Mouse (Mus musculus) hindbrain, embryonic 10.5 days (tissue): ENCODE results near the gene Zfp93. TPM values are rescaled to one million over a fixed set of nuclear protein-coding genes. Genes with fewer than 3 reads are reported as not detected.
A peak's percentile ranks its signal among the peaks of the same experiment; 100 is the strongest.

Experiments
- DNase-seq: peaks from one replicate; pipeline ENCODE4 v3.0.0-alpha.2; 2017; ENCODE audit warnings: low spot score
- H3K27ac ChIP-seq: fragments of 300-500 bp; sonication (generic); 2 replicates; pipeline ENCODE4 v1.5.1; 2016; ENCODE audit warnings: mild to moderate bottlenecking, moderate library complexity
- H3K27me3 ChIP-seq: fragments of 300-500 bp; sonication (generic); 2 replicates; pipeline ENCODE4 v1.6.1; 2016; ENCODE audit warnings: mild to moderate bottlenecking; ENCODE audit not compliant: poor library complexity, insufficient read depth, severe bottlenecking
- H3K36me3 ChIP-seq: fragments of 300-500 bp; sonication (generic); 2 replicates; pipeline ENCODE4 v1.6.1; 2016; ENCODE audit warnings: mild to moderate bottlenecking, moderate library complexity
- H3K4me1 ChIP-seq: fragments of 300-500 bp; sonication (generic); replicated peaks from 2 replicates; pipeline ENCODE4 v1.6.1; 2016; ENCODE audit warnings: mild to moderate bottlenecking
- H3K4me3 ChIP-seq: fragments of 300-500 bp; sonication (generic); 2 replicates; pipeline ENCODE4 v1.5.1; 2016; ENCODE audit warnings: mild to moderate bottlenecking, moderate library complexity
- H3K9me3 ChIP-seq: fragments of 300-500 bp; sonication (generic); 2 replicates; pipeline ENCODE4 v1.6.1; 2016; ENCODE audit warnings: mild to moderate bottlenecking, moderate library complexity
- WGBS: fragments of 180-500 bp; shearing (Covaris S2); methylation state at CpG from one replicate; pipeline ENCODE4 v1.1.7; 2016; 5-methylcytosine and 5-hydroxymethylcytosine counted together
- polyA plus RNA-seq: library from polyadenylated mRNA; unstranded; fragments of >200 nt; fragmentation: Nextera tagmentation; extraction: Ambion mirVana; gene quantifications from 2 replicates; pipeline ENCODE4 v1.2.1, GENCODE M21; 2016

Gene Zfp93
- polyA plus RNA-seq, 1 experiment from 2014 or later = 6.0 TPM

DNA sequence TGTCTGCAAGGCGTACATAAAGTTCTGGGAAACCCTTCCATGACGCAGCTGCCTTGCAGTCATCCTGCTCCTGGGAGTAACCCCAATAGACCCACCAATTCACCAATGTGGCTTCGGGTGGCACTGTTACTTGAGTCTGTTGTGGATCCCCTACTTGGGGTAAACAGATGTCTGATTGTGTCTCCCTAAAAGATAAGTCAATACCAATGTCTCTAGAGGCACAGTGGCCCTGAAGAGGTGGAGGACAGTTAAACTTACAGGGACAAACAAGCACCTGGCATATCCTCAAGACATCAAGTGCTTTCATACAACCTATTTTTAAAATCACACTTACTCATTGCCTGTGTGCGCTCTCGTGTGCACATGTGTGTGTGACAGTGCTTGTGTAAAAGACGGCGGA lies 25.2 kb downstream of the Zfp93 start:
- WGBS = 94% methylated on average over 7 of the region's 7 CpGs
- H3K36me3 ChIP-seq = peaks cover 75% of the 10 kb centered on the region

DNA sequence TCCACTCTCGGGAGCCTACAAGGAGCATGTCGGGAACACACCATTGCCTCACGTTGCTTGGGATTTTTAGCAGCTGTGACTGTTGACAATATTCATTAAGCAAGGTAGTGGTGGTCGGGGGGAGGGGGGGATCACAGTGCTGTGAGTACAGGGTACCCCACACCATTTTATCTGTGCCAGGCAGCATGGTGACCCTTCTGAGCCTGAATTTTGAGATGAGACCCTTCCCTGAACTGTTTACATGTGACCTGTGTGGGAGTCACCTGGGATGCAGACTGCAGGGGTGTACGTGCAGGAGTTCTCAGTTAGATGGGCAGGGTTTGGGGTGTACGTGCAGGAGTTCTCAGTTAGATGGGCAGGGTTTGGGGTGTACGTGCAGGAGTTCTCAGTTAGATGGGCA lies 26.2 kb downstream of the Zfp93 start:
- Histone ChIP-seq H3K9me3 (peaks cover 11% of the 10 kb centered on the region; the same call in 1 of the 2 replicates), H3K27ac (no peak overlapping the region), H3K27me3 (no peaks in the 10 kb centered on the region), H3K4me1 (peaks cover 25% of the 10 kb centered on the region), H3K4me3 (no peak overlapping the region), H3K36me3 (peaks cover 65% of the 10 kb centered on the region)
- 95% methylated on average over 7 of the region's 7 CpGs for WGBS
- no peak for DNase-seq

More for the DNA sequence above, 25.2 kb downstream of the Zfp93 start:
- Histone ChIP-seq H3K4me3 (no peak overlapping the region), H3K4me1 (peaks cover 17% of the 10 kb centered on the region), H3K27me3 (no peaks in the 10 kb centered on the region), H3K9me3 (peaks cover 16% of the 10 kb centered on the region; the same call in 1 of the 2 replicates), H3K27ac (no peak overlapping the region)
- no peak for DNase-seq

DNA sequence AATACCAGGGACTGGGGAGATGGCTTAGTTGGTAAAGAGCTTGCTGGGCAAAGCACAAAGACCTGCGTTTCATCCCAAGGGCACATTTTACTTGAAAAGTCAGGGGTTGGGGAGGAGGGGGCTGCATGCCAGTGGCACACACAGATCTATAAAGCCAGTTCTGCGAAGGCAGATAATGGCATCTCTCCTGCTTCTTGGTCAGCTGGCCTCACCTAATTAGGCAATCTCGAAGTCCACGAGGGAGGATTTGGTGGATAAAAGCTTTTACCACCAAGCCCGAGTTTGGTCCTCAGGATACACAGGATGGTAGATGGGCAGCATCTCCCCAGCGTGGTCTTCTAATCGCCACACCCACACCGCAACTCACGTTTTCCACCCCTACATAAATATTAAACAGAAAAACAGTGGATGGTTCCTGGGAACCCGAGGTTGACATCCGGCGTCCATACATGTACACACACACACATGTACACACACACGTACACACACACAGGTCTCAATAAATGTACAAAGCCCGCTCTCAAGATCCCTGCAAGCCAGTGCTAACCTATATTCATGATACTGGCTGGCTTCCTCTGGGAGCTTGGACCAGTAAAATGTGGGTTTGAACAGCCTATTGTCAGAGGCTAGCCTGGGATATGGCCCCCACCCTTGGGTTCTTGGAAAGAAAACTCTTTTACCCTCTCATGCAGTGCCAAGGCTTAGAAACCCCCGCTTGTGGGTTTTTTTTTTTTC lies 27.3 kb downstream of the Zfp93 start:
- peaks cover 64% of the 10 kb centered on the region for H3K36me3 ChIP-seq
- no peak for DNase-seq
- peak overlapping the region; percentile 82 for H3K4me3 ChIP-seq
- 0 out of 2 replicates have a peak, but pooled peaks cover 5% of the 10 kb centered on the region for H3K9me3 ChIP-seq
- WGBS = 91% methylated on average over 15 of the region's 15 CpGs
- peaks cover 25% of the 10 kb centered on the region for H3K4me1 ChIP-seq
- H3K27ac ChIP-seq = no peak overlapping the region
- H3K27me3 ChIP-seq = no peaks in the 10 kb centered on the region

DNA sequence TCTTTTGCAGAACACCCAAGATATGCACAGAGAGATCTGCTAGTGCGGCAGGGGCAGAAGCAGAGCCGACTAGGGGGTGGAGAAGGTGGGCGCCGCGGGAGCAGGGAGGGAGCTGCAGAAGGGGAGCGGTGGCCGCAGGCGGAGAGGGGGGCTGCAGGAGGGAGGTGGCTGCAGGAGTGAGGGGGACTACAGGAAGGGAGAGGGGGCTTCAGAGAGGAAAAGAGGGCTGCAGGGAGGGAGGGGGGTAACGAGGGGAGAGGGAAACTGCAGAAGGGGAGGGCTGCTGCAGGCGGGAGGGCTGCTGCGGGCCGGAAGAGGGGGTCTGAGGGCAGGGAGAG lies 28.4 kb downstream of the Zfp93 start:
- Histone ChIP-seq H3K4me3 (peak overlapping the region; percentile 82), H3K9me3 (0 out of 2 replicates have a peak, but pooled peaks cover 5% of the 10 kb centered on the region), H3K27me3 (no peaks in the 10 kb centered on the region), H3K36me3 (peaks cover 64% of the 10 kb centered on the region), H3K27ac (peak overlapping the region; percentile 94), H3K4me1 (peaks cover 25% of the 10 kb centered on the region)
- WGBS = under 1% methylated on average over 12 of the region's 12 CpGs
- DNase-seq = no peak

DNA sequence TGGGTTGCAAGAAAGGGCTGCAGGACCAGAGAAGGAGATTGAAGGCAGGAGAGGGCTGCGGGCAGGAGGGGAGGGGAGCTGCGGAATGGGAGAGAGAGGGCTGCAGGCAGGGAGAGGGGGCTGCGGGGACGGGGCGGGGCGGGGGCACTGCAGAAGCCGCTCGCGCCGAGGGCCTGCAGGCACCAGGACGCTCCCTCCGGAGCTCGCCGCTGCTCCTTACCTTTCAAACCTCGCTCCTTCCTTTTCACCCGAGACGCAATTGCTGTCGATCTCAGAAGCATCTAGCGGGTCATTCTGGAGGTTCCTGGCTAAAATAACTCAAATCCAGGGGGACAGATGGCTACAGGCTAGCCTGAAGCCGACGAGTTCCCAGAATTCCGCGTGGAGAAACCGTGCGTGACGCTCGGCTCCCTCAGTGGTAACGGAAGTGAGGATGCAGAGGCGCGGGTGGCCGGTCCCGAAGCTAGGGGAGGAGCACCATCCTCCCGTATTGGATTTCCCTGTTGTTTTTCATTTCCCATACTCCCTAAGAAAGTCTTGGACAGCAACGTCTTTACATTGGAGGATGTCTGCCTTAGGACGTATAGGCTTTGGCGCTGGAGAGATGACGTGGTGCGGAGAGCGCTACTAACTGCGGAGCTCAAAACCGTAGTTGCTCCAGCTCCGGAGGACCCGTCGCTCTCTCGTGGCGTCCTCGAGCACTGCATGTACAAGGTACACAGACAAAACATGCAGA lies 28.9 kb downstream of the Zfp93 start:
- H3K36me3 ChIP-seq = peaks cover 64% of the 10 kb centered on the region
- H3K4me3 ChIP-seq = peak overlapping the region; percentile 82
- under 1% methylated on average over 47 of the region's 47 CpGs for WGBS
- 0 out of 2 replicates have a peak, but pooled peaks cover 5% of the 10 kb centered on the region for H3K9me3 ChIP-seq
- H3K27ac ChIP-seq = peak overlapping the region; percentile 94
- DNase-seq = peak; percentile 86
- no peaks in the 10 kb centered on the region for H3K27me3 ChIP-seq
- peaks cover 25% of the 10 kb centered on the region for H3K4me1 ChIP-seq

DNA sequence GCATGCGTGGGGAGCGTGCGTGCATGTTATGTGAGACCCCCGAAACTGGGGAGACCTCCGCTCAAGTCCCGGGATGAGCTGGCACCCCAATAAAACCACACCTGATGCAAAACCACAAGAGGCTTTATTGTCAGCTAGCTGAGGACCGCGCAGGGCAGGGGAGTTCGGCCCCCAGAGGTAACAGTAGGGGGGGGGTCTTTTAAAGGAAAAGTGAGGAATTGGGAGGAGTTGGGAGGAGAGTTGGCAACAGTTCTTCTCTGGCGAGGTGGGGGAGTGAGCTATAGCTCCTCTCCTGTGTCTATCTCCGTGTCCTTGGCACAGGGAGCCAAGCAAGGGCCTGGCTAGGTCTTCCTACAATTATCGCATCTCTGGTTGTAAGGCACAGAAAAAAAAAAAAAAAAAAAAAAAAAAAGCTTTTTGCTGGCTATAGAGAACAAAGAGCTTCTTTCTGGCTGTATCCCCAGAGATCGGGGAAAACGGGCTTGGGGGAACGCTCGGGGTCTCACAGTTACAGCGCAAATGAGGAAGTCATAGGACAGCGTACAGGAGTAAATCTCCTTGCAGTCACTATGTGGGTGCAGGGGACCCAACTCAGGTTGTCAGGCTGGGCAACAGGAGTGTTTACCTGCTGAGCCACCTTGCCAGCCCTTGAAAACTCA lies 29.7 kb downstream of the Zfp93 start:
- H3K9me3 ChIP-seq = 0 out of 2 replicates have a peak, but pooled peaks cover 5% of the 10 kb centered on the region
- H3K27me3 ChIP-seq = no peaks in the 10 kb centered on the region
- H3K36me3 ChIP-seq = peaks cover 63% of the 10 kb centered on the region
- peak overlapping the region; percentile 94 for H3K27ac ChIP-seq
- WGBS = 1% methylated on average over 18 of the region's 18 CpGs
- peak; percentile 27 for DNase-seq
- peak overlapping the region; percentile 82 for H3K4me3 ChIP-seq
- H3K4me1 ChIP-seq = peaks cover 25% of the 10 kb centered on the region

DNA sequence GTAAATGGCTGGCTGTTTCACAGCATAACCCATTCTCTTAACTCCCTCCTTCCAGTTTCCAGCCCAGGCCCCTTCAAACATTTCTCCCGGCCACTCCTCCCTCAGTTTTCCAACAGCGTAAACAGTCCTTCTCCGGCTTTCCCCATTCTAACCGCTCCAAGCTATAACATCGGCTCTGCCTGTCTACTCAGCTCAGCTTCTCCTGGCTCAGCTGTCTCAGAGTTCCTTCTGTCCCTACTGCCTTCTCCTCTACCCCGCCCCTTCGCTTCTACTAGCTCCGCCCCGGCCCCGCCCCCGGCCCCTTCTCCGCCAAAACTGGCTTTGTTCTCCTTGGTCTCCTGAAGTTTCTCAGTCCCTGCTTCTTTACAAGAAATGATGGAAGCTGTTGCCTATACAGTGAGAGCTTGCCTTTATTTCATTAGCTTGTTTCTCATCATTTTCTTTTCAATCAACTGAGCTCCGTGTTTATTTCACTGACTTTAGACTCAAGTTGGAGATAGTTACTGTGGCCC lies 30.6 kb downstream of the Zfp93 start, which contains the start of gene Zfp61:
Gene Zfp61, minus strand, starts transcription at position 462 of the 512 bp plus-strand sequence.
- peaks cover 58% of the 10 kb centered on the region for H3K36me3 ChIP-seq
- 1% methylated on average over 13 of the region's 13 CpGs for WGBS

DNA sequence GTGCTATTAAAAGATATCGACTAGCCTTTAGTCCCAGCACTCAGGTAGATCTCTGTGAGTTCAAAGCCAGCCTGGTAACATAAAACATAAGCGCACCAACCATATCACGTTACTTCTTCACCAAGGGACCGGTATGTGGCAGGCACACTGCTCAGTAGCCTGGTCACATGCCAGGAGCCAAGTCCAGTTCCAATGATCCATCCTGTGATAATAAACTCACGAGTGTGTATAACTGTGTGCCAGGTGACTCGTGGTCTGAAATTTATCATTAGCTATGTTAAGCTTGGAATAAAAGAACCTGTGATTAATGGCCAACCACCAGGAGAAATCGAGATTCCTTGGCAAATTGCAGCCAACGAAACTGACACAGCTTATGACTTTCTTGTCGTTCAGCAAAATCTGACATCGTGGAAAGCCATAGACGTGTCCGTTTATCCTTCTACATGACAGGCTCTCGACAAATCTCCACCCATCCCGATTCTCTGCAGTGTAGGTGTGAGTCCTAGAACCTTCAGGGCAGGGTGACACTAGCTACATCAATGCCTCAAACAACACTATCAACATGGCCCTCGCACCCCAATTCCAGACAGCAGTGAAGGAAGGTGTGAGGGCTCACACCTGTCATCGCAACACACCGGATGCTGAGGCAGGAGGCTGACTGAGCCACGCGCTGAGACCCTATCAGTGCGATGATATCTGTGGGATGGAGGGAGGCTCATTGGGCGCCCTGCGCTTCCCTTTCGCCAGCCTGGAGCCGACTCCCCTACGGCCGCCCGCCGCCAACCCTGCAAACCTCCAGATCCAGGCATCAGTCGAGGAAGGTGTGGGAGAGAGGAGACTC lies 45.7 kb downstream of the Zfp93 start:
- Histone ChIP-seq H3K27ac (peak overlapping the region; percentile 93), H3K4me1 (peaks cover 12% of the 10 kb centered on the region), H3K27me3 (no peaks in the 10 kb centered on the region), H3K36me3 (peaks cover 23% of the 10 kb centered on the region), H3K4me3 (peak overlapping the region; percentile 75), H3K9me3 (no peaks in the 10 kb centered on the region)
- no peak for DNase-seq
- 33% methylated on average over 29 of the region's 29 CpGs for WGBS

More for the DNA sequence above, 30.6 kb downstream of the Zfp93 start, which contains the start of gene Zfp61:
- Histone ChIP-seq H3K4me1 (peaks cover 25% of the 10 kb centered on the region), H3K27me3 (no peaks in the 10 kb centered on the region), H3K4me3 (peak within 1 kb of the TSS; percentile 82), H3K27ac (peak within 1 kb of the TSS; percentile 94), H3K9me3 (0 out of 2 replicates have a peak, but pooled peaks cover 5% of the 10 kb centered on the region)
- peak; percentile 89 for DNase-seq

DNA sequence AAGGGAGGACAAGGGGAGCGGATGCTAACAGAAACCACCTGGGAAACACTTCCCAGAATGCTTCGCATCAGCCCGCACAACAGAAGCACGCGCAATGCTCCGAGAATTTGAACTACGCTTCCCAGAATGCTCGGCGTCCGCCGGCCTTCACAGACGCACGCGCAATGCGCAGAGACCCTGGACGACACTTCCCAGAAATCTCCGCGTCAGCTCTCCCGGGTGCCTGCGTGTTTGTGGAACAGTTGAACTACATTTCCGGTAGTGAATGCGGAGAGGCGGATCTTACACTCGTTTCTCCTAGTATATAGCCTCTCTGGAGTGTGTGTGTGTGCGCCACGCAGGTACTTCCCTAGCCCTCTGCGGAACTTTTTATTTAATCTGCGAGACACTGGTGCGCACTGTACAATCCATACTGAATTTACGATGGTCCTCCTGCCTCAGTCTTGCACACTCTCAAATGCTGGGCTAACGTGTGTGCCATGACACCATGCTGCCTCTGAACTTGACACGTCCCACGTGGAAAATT lies 46.4 kb downstream of the Zfp93 start, which contains the start of gene Zfp94:
Gene Zfp94, minus strand, starts transcription at position 100 of the 526 bp plus-strand sequence.
- peaks cover 16% of the 10 kb centered on the region for H3K36me3 ChIP-seq
- H3K4me3 ChIP-seq = peak within 1 kb of the TSS; percentile 75
- 1% methylated on average over 33 of the region's 33 CpGs for WGBS
- H3K27me3 ChIP-seq = no peaks in the 10 kb centered on the region
- H3K4me1 ChIP-seq = peaks cover 12% of the 10 kb centered on the region
- H3K27ac ChIP-seq = peak within 1 kb of the TSS; percentile 93
- DNase-seq = peak; percentile 92
- no peaks in the 10 kb centered on the region for H3K9me3 ChIP-seq

DNA sequence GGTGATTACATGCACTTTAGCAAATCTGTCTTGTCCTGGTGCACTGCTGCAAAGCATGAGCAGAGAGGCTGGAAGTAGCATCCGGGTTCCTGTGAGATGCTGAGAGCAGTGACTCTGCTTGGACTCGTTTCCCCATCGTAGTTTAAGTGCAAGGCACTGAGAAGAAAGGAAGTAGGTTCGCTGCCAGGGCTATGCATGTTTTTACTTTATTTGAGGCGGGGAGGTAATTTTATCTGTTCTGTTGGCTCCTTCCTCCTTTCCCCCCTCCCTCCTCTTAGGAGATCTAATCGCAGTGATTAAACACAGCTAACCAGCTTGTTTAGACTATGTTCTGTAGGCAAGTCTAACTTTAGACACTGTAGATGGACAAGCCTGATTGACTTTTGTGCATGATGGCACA lies 48.7 kb downstream of the Zfp93 start:
- Histone ChIP-seq H3K4me3 (no peak overlapping the region), H3K36me3 (no peaks in the 10 kb centered on the region), H3K27me3 (no peaks in the 10 kb centered on the region), H3K4me1 (peaks cover 12% of the 10 kb centered on the region), H3K27ac (no peak overlapping the region), H3K9me3 (peaks cover 5% of the 10 kb centered on the region)
- WGBS = 82% methylated on average over 6 of the region's 6 CpGs
- DNase-seq = no peak

DNA sequence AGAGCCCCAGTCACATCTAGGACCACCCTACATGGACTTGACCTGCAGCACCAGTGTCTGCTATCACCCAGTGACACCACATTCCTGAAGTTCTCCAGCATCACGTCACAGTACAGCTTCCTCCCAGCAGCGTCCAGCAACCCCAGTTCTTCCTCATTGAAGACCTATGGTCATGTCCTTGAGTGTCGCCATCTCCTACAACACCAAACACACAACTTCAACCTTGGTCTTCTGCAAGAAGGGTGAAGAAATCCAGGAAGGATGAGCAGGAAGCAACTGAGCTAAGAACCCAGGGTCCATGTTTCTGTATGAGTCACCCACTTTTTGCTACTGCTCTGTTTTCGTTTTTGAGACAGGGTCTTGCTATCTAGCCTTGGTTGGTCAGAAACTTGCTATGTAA lies 52.4 kb downstream of the Zfp93 start:
- Histone ChIP-seq H3K4me3 (no peak overlapping the region), H3K27me3 (no peaks in the 10 kb centered on the region), H3K9me3 (peaks cover 18% of the 10 kb centered on the region), H3K4me1 (peaks cover 3% of the 10 kb centered on the region; the same call in 1 of the 2 replicates), H3K36me3 (no peaks in the 10 kb centered on the region), H3K27ac (no peak overlapping the region)
- 78% methylated on average over 4 of the region's 4 CpGs for WGBS
- DNase-seq = no peak
